Mouse (Mus musculus) spleen, postnatal 14 days (tissue): ENCODE data around the gene Lrrc4b.

Experiments used
- DNase-seq, 2 experiments: peaks; one replicate each; pipeline ENCODE4 v3.0.0; 2021 to 2022; ENCODE audit warnings: low spot score in 2 of 2

The Lrrc4b gene

DNA sequence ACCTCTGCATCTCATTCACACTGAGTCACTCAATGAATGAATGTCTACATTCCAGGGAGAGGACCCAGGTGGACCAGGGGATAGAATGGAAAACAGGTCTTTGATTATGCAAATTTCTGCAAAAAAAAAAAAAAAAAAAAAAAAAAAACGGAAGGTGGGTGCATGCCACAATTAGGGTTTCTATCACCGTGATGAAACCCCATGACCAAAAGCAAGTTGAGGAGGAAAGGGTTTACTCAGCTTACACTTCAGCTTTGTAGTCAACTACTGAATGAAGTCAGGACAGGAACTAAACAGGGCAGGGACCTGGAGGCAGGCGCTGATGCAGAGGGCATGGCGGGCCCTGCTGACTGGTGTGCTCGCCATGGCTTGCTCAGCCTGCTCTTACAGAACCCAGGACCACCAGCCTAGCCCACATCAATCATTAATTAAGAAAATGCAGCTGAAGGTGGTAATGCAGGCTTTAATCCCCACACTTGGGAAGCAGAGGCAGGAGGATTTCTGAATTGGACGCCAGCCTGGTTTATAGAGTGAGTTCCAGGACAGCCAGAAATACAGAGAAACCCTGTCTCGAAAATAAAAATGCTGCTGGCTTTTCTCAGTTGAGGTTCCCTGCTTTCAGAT, 56.9 kb downstream of the Lrrc4b start:
- DNase-seq: no peak

DNA sequence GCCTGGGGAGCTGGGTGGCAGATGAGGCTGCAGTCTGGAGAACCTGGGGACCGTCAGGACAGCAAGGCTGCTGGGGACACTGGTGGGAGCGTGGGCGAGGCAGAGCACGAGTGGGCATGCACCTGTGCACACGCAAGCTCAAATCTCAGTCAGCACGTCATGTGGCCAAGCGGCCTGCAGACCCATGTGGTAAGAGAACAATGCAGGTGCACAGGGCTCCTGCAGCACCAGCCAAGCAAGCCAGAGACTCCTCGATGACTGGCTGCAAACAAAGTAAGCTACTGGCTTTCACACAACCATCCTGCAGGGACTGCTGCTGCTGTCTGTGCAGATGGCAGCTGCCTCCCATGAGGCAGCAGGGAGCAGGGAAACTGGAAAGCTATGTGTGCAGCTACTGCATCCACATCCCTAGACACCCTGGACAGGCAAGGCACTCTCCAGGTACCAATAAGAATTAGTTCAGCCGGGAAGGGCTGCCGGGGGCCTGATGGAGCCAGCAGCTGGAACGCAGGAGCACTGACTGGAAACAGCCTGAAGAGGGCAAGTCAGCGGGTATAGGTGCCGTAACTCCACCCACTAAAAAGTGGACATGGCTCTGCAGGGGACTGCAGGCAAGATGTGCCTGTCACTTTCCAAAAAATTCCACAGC, 58.2 kb downstream of the Lrrc4b start:
- DNase-seq: no peak

DNA sequence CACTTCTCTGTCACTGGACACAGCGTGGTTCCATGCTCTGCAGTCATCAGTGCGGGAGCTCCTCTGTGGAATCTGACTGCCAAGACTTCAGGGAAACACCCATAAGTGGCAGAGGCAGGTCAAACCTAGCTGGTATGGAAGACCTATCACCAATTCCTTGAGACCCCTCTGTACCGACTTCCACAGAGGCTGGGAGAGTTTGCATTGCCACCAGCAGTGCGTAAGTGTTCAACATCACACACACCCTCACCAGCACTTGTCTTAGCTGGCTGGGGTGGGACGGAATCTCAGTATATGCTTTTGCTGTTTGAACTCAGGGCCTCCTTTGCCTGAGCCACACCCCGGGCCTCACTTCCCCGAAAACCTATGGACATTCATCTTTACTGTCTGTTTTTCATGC, 59.1 kb downstream of the Lrrc4b start:
- no peak for DNase-seq

DNA sequence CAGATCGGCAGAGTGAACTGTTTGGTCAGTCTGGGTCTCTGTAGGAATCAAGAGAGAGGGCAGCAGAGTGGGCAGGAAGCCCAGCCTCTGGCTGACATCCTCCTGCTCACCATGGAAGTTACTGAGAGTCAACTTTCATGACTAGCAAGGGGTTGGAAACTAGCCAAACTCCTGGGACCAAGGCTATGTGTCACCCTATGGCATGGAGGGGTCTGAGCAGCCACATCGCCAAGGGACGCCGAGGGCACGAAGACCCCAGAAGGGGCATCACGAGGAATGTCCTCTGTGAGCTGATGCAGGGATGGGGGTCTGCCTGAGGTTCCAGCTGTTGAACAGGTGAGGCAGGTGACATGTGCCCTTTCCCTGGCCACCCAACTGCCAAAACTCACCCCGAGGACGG, 59.7 kb downstream of the Lrrc4b start:
- no peak for DNase-seq

DNA sequence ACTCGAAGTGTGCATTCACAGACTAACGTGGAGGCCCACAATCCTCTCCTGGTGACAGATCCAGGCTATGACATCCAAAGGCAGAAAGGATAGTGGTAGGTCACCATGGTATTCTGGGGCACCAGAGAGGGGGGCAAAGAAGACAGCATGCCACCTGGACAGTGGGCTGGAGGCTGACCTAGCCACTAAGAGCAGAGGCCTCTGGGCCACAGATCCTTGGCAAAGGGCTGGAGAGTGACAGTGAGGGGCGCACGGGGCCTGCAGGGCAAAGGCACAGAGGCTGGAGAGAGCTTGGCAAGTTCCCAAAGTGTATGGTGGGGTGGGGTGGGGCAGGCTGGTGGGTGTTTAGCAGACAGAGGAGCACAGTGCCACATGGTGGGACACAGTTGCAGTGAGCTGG, 61.5 kb downstream of the Lrrc4b start:
- DNase-seq: no peak

DNA sequence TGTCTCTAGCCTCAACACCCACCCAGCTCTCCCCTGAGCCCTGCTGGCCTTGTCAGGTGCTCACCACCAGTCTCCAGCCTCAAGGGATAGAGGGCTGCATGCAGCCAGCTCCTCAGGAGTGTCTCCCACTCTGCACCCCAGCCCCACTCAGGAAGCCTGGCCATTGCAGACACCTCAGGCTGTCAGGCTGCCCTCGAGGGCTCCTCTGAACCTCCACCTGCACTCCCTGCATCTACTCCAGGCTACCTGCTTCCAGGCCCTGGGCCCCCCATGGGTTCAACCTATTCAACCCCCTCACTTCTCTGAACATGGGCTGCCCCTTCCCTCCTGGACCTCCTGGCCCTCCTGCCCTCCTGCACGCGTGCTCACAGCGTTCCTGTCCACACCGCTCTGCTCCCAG, 62.6 kb downstream of the Lrrc4b start:
- no peak for DNase-seq

DNA sequence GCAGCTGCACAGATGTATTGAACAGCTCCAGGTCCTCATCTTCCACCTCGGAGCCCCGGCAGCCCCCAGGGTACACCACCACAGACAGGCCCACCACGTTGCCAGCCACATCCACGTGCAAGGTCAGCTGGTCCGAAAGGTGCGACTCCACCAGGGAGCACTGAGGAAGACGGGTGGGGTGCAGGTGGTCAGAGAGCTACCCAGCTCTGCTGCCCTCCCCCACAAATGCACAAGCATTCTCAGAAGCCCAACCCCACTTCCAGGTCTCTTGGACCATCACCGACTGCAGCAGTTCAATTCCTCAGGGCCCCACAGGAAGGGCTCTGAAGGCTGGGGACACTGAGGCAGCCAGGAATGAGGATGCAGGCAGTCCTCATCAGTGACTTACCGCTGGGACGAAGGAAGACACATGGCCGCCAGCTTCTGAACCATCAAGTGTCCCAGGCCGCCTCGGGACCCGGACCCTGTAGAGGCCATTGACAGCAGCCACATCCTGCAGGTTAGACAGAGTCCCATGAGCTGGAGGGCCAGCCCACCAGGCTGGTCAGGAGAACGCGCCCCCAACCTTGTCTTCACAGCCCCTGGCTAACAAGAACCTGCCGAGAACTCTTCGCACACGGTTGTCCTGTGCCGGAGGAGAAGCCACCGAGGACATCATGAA, 63.5 kb downstream of the Lrrc4b start:
- DNase-seq: no peak

DNA sequence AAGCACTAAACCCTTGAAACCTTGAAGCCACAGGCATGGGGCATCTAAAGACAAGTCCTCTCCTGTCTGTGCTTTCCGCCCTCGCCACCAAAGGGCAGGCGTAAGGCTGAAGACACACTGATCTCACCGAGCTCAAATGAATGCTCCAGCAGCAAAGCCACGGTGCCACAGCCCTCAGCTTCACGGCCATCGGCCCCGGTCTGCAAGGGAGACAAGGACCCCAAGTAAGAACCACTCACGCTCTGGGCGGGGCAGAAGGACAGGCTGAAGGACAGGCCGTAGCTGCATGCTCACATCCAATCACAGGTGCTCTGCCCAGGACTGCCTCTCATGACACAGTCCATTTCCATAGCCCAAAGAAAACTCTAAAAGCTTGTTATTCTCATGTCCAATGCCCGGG, 65.9 kb downstream of the Lrrc4b start:
- no peak for DNase-seq

DNA sequence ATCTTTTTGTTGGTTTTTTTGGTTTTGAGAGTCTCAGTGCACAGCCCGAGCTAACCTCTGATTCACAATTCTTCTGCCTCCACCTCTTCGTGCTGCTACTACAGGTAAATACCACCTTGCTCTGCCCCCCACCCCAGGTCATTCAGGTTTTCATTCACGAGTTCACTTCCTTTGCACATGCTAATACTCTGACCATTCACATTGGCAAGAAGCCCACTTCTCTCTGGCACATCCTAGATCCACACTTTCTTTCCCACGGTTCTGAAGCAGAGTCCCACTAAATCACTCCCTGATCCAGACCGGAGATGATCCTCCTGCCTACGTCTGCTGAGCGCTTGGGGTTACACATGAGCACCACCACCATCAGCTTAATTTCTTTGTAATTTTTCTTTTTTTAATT, 66.3 kb downstream of the Lrrc4b start:
- no peak for DNase-seq

DNA sequence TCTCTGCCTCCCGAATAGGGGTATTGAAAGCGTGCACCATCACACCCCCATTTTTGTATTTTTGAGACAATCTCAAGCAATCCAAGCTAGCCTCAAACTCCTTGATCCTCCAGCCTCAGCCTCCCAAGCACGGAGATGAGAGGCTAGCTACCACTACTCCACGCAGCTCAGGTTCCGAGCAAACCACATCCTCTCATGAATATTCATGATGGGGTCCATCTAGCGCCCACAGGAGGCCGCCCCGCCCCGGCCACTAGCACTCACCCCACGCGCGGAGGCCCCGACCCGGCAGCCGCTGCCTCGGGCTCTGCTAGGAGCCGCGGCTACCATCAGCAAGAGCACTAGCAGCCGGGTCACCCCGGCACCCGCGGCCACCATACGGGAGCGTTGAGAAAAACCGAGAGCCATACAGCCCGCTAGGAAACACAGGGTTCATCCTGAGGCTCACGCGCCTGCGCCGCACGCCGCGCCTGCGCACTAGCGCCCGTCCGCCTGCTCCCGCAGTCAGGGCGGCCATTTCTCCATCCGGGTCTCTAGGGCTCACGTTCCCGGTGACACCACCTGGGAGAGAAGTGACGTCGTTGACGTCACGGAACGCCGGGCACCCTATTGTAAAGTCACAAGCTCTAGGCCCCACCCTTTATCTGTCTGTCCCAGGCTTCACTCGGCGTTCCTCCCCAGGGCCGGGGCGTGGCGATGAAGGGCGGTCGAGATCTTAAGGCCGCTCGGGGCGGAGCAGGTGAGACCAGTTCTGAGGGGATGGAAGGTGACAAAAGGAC, 67.4 kb downstream of the Lrrc4b start, which contains the start of the genes Emc10 and Fam71e1:
Gene Emc10 (minus strand): TSS at position 538 of the 779 bp plus-strand sequence.
Gene Fam71e1 (plus strand): TSS at position 590 of the 779 bp plus-strand sequence.
- peak; percentile 96 for DNase-seq

- no peak for DNase-seq
These were observed 67.9 kb downstream of the Lrrc4b start for GRCm38 (mm10) chr7:44496771-44497109.

DNA sequence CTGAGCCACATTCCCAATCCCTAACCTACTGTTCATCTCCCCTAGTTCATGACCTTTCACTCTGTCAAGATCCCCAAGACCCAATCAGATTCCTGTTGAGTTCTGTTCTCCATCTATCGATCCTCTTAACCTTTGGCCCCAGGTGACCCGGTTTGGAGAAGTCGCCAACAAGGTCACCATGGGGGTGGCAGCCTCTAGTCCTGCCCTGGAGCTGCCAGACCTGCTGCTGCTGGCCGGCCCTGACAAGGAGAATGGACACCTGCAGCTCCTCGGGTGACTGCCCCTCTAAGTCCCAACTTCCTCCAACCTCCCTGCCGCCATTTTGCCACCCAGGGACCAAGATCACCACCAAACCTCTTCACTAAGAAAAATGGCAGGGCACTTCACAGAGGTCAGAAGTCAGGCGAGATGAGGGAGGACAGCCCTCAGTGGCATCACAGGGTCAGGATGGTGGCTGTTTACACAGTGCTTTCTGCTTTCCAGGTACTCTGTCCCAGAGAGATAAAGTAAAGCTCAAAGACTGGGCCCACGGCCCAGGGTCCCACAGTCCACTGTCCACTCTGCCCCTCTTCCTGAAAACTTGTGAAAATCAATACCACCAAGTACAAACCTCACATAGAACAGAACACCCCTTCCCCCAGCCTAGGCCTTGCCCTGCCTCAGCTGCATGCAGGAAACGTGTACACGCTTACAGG, 68.7 kb downstream of the Lrrc4b start:
- no peak for DNase-seq

GRCm38 (mm10) chr7:44498922-44499321, 70.1 kb downstream of the Lrrc4b start:
- DNase-seq: no peak

DNA sequence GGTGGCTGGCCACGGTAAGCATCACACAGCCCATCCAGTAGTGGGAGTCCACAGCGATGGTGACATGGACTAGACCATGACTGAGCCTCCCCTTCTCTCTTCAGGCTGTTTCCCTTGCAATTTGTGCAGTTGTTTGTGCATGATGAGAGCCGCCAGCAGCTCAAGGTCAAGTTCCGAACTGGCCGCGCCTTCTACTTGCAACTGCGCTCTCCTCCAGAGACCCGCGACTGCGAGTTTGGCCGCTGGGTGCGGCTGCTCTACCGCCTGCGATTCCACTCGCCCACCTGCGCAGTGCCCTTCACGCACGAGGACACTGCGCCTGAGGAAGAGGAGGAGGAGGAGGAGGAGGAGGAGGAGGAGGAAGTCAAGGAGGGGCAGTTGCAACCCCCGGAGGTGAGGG, 71.2 kb downstream of the Lrrc4b start:
- DNase-seq: no peak

GRCm38 (mm10) chr7:44501563-44502115, 72.8 kb downstream of the Lrrc4b start:
- DNase-seq: peak; percentile 57 to 79

DNA sequence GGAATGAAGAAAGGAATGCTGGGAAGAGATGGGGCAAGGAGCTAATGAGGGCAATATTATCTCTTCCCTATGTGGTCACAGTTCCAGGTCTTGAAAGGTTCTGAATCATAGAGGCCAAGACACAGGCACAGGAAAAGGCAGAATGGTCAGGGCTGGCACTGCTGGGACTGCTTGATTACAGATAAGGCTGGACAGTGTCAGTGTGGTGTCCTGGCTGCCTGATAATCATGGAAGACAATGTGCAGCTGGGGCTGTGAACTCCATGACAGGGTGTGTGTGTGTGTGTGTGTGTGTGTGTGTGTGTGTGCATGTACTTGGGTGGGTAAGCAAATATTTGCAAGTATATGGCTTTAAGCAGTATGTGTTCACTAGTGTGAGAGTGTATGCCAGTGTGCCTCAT, 78.7 kb downstream of the Lrrc4b start:
- no peak for DNase-seq
